Mouse (Mus musculus) regulatory T cell (primary cell): ENCODE results near the gene Cfap299.

ENCODE experiments used
- in situ Hi-C: fragments of 300-600 bp; cut with MboI, MseI; formaldehyde crosslinking; loops from one replicate; pipeline ENCODE4 v1.15.1; 2025; ENCODE audit warnings: high pct_unique_total_duplicates

The Cfap299 gene

GRCm38 (mm10) chr5:98376058-98376798 is 47.1 kb downstream of the Cfap299 start:
- in situ Hi-C loops: no loop called here

GRCm38 (mm10) chr5:98376799-98377090 is 47.6 kb downstream of the Cfap299 start:
- in situ Hi-C loops: no loop called here

- in situ Hi-C loops: no loop called here
Measured at GRCm38 (mm10) chr5:98380360-98380759, 51.3 kb downstream of the Cfap299 start.

GRCm38 (mm10) chr5:98387054-98387453 is 58.0 kb downstream of the Cfap299 start:
- in situ Hi-C loops: no loop called here

- in situ Hi-C loops: no loop called here
Measured at GRCm38 (mm10) chr5:98402165-98402564, 73.1 kb downstream of the Cfap299 start.

GRCm38 (mm10) chr5:98410060-98410459 is 81.0 kb downstream of the Cfap299 start:
- in situ Hi-C loops: no loop called here

- in situ Hi-C loops: no loop called here
Measured at GRCm38 (mm10) chr5:98416385-98417145, 87.5 kb downstream of the Cfap299 start.

- in situ Hi-C loops: no loop called here
Measured at GRCm38 (mm10) chr5:98424965-98425364, 95.9 kb downstream of the Cfap299 start.

- in situ Hi-C loops: no loop called here
Measured at GRCm38 (mm10) chr5:98426112-98426511, 97.0 kb downstream of the Cfap299 start.

GRCm38 (mm10) chr5:98430060-98430459 is 101.0 kb downstream of the Cfap299 start:
- in situ Hi-C loops: no loop called here

GRCm38 (mm10) chr5:98438686-98439085 is 109.6 kb downstream of the Cfap299 start:
- in situ Hi-C loops: no loop called here

- in situ Hi-C loops: no loop called here
Measured at GRCm38 (mm10) chr5:98446771-98447462, 117.8 kb downstream of the Cfap299 start.

GRCm38 (mm10) chr5:98449873-98450272 is 120.8 kb downstream of the Cfap299 start:
- in situ Hi-C loops: no loop called here

GRCm38 (mm10) chr5:98466882-98467535 is 137.9 kb downstream of the Cfap299 start:
- in situ Hi-C loops: no loop called here

- in situ Hi-C loops: no loop called here
Measured at GRCm38 (mm10) chr5:98470052-98470451, 140.9 kb downstream of the Cfap299 start.

GRCm38 (mm10) chr5:98476539-98476938 is 147.4 kb downstream of the Cfap299 start:
- in situ Hi-C loops: no loop called here

- in situ Hi-C loops: no loop called here
Measured at GRCm38 (mm10) chr5:98477261-98477660, 148.2 kb downstream of the Cfap299 start.

- in situ Hi-C loops: no loop called here
Measured at GRCm38 (mm10) chr5:98483507-98483906, 154.4 kb downstream of the Cfap299 start.

- in situ Hi-C loops: no loop called here
Measured at GRCm38 (mm10) chr5:98485189-98485588, 156.1 kb downstream of the Cfap299 start.

GRCm38 (mm10) chr5:98498317-98498716 is 169.2 kb downstream of the Cfap299 start:
- in situ Hi-C loops: no loop called here

GRCm38 (mm10) chr5:98516214-98516613 is 187.1 kb downstream of the Cfap299 start:
- in situ Hi-C loops: no loop called here

- in situ Hi-C loops: no loop called here
Measured at GRCm38 (mm10) chr5:98520118-98520517, 191.0 kb downstream of the Cfap299 start.
